Mouse (Mus musculus): ENCODE data around the gene Sugct. TPM values are rescaled to one million over a fixed set of nuclear protein-coding genes. Genes with fewer than 3 reads are reported as not detected.

Sugct gene
- total and polyA plus RNA-seq, 3 experiments = 1.0 to 3.0 TPM; not detected in 1

DNA sequence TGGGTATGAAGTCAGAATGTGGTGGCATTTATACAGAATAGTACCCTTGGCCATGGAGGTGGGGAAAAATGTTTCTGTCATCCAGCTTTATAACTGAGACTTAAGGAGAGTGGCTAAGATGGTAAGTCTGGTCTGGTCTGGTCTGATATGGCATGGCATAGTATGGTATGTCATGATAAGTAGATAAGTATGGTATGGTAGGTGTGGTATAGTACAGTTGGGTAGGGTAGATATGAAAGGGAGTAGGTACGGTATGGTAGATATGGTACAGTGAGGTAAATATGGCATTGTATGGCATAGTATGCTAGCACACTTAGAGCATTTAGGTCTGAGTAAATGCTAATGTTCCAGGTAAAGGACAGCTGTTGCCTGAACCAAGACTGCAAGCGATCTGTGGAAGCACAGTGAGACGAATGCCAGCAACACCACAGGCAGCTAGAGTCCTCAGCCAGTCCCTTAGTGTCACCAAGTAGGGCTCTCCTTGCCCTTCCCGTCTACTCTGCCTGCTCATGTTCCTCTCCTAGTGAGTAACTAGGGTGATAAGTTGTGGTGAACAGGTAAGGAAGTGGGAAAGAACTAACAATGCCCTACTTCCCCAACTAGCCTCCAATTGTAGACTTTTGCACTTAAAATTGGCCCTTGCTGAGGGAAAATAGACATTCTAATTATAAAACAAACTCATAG is 667.4 kb downstream of the Sugct start:
- Histone ChIP-seq H3K9me3 (replicated peaks; ENCODE audit: insufficient read depth, low read length) (no peaks in the 10 kb centered on the region), H3K4me1 (ENCODE audit: control insufficient read depth in 1 of 2, insufficient read depth in 2 of 2, low read length in 2 of 2) (no peaks in the 10 kb centered on the region), H3K79me2 (ENCODE audit: control insufficient read depth, insufficient read depth, low read length, poor library complexity) (no peaks in the 10 kb centered on the region), H3K27ac (ENCODE audit: control insufficient read depth, low read depth, low read length) (no peak overlapping the region), H3K36me3 (ENCODE audit: control insufficient read depth in 1 of 2, insufficient read depth in 2 of 2, low read length in 2 of 2) (no peaks in the 10 kb centered on the region), H3K9ac (ENCODE audit: control insufficient read depth, low read depth, low read length, poor library complexity, severe bottlenecking) (no peak overlapping the region), H3K4me3 (ENCODE audit: control insufficient read depth in 1 of 2, insufficient read depth in 1 of 2, low read depth in 2 of 2, low read length in 2 of 2) (no peak overlapping the region), H3K27me3 (ENCODE audit: control insufficient read depth in 1 of 2, insufficient read depth in 2 of 2, low read length in 2 of 2) (no peaks in the 10 kb centered on the region)
- TF ChIP-seq NRF1 (IDR thresholded peaks at IDR 0.05; ENCODE audit: insufficient read depth, low read depth, low read length, poor library complexity, severe bottlenecking) (no peak), POLR2AphosphoS5 (IDR thresholded peaks at IDR 0.05; ENCODE audit: borderline replicate concordance, low read depth, low read length) (no peak), ZKSCAN1 (IDR thresholded peaks at IDR 0.05; ENCODE audit: low read depth, low read length) (no peak), CHD1 (IDR thresholded peaks at IDR 0.05; ENCODE audit: low read depth, low read length) (no peak), ETS1 (IDR thresholded peaks at IDR 0.05; ENCODE audit: low read depth, low read length) (no peak), BHLHE40 (IDR thresholded peaks at IDR 0.05; ENCODE audit: borderline replicate concordance, low read depth, low read length) (no peak), TAL1 (IDR thresholded peaks at IDR 0.05; ENCODE audit: low read length) (no peak), POLR2A (IDR thresholded peaks at IDR 0.05; ENCODE audit: control insufficient read depth in 1 of 2, insufficient read depth in 1 of 2, low read depth in 1 of 2, low read length in 2 of 2, poor library complexity in 1 of 2) (no peak)
- no peak for DNase-seq (ENCODE audit: low read depth, low spot score)

DNA sequence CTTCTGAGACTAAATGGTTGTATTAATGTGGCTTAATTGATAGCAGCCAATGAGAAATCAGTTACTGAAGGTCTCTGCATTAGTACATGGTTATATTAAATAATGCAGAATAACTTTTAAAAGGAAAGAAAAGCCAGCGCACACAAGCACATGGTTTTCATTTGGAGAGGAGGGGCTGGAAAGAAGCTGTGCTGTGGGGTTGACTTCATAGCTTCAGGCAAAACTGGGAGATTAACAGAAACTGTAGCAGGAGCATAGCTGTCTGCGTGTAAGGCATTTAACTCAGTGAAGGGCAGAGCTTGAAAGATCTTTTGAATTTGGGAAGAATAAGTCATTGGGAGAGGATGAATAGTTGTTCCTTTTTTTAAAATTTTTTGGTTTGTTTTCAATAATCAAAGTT is 668.4 kb downstream of the Sugct start:
- H3K4me3 ChIP-seq (ENCODE audit: control insufficient read depth in 1 of 2, insufficient read depth in 1 of 2, low read depth in 2 of 2, low read length in 2 of 2) = no peak overlapping the region
- no peaks in the 10 kb centered on the region for H3K4me1 ChIP-seq (ENCODE audit: control insufficient read depth in 1 of 2, insufficient read depth in 2 of 2, low read length in 2 of 2)
- no peak overlapping the region for H3K9ac ChIP-seq (ENCODE audit: control insufficient read depth, low read depth, low read length, poor library complexity, severe bottlenecking)
- no peaks in the 10 kb centered on the region for H3K9me3 ChIP-seq (replicated peaks; ENCODE audit: insufficient read depth, low read length)
- no peaks in the 10 kb centered on the region for H3K27me3 ChIP-seq (ENCODE audit: control insufficient read depth in 1 of 2, insufficient read depth in 2 of 2, low read length in 2 of 2)
- no peak for DNase-seq (ENCODE audit: low read depth, low spot score)
- no peaks in the 10 kb centered on the region for H3K36me3 ChIP-seq (ENCODE audit: control insufficient read depth in 1 of 2, insufficient read depth in 2 of 2, low read length in 2 of 2)
- H3K79me2 ChIP-seq (ENCODE audit: control insufficient read depth, insufficient read depth, low read length, poor library complexity) = no peaks in the 10 kb centered on the region
- no peak for TF ChIP-seq ZC3H11A (IDR thresholded peaks at IDR 0.05; ENCODE audit: low read depth, low read length)
- no peak for TF ChIP-seq TCF12 (IDR thresholded peaks at IDR 0.05; ENCODE audit: low read depth, low read length)
- TF ChIP-seq ZKSCAN1 (IDR thresholded peaks at IDR 0.05; ENCODE audit: low read depth, low read length) = no peak
- no peak overlapping the region for H3K27ac ChIP-seq (ENCODE audit: control insufficient read depth, low read depth, low read length)

DNA sequence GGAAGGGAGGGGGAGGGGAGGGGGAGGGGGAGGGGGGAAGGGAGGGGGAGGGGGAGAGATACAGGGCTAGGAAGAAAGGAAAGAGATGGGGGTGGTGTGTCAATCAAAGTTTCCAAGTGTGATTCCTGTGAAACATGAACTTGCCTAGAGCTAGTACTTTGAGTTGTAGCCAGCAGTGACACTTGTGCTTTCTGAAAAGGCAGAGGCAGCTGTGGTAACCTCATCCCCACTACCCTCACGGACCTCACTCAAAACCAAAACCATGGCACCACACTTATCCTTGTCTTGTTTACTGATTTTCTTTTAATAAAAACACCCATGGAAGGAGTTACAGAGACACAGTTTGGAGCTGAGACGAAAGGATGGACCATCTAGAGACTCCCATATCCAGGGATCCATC is 698.9 kb downstream of the Sugct start:
- TF ChIP-seq JUND (IDR thresholded peaks at IDR 0.05; ENCODE audit: low read depth, low read length) = no peak
- no peak for TF ChIP-seq TCF12 (IDR thresholded peaks at IDR 0.05; ENCODE audit: low read depth, low read length)
- TF ChIP-seq ELF1 (IDR thresholded peaks at IDR 0.05; ENCODE audit: low read depth, low read length) = no peak
- TF ChIP-seq MXI1 (IDR thresholded peaks at IDR 0.05; ENCODE audit: low read depth, low read length) = no peak
- TF ChIP-seq MAZ (IDR thresholded peaks at IDR 0.05; ENCODE audit: low read depth, low read length) = no peak
- TF ChIP-seq TBP (IDR thresholded peaks at IDR 0.05; ENCODE audit: low read depth, low read length) = no peak
- no peak for TF ChIP-seq SIN3A (IDR thresholded peaks at IDR 0.05; ENCODE audit: low read length)
- TF ChIP-seq GATA1 (IDR thresholded peaks at IDR 0.05; ENCODE audit: low read depth, low read length) = no peak
- no peak for TF ChIP-seq POLR2AphosphoS5 (IDR thresholded peaks at IDR 0.05; ENCODE audit: borderline replicate concordance, low read depth, low read length)
- no peak for TF ChIP-seq CTCF (IDR thresholded peaks at IDR 0.05 in 2 of 3, conservative IDR thresholded peaks at IDR 0.05 in 1 of 3; ENCODE audit: control insufficient read depth in 1 of 3, insufficient read depth in 1 of 3, low read depth in 2 of 3, low read length in 3 of 3, poor library complexity in 1 of 3, severe bottlenecking in 1 of 3)
- no peak for TF ChIP-seq E2F4 (IDR thresholded peaks at IDR 0.05; ENCODE audit: borderline replicate concordance, low read depth, low read length)
- TF ChIP-seq CHD2 (IDR thresholded peaks at IDR 0.05; ENCODE audit: low read length) = no peak
- TF ChIP-seq ZMIZ1 (IDR thresholded peaks at IDR 0.05; ENCODE audit: low read depth, low read length) = no peak
- TF ChIP-seq KAT2A (conservative IDR thresholded peaks at IDR 0.05; ENCODE audit: low read depth, low read length) = no peak
- TF ChIP-seq NRF1 (IDR thresholded peaks at IDR 0.05; ENCODE audit: insufficient read depth, low read depth, low read length, poor library complexity, severe bottlenecking) = no peak
- TF ChIP-seq NELFE (IDR thresholded peaks at IDR 0.05; ENCODE audit: low read depth, low read length) = no peak
- Histone ChIP-seq H3K27me3 (ENCODE audit: control insufficient read depth in 1 of 2, insufficient read depth in 2 of 2, low read length in 2 of 2) (no peaks in the 10 kb centered on the region), H3K36me3 (ENCODE audit: control insufficient read depth in 1 of 2, insufficient read depth in 2 of 2, low read length in 2 of 2) (no peaks in the 10 kb centered on the region), H3K4me3 (ENCODE audit: control insufficient read depth in 1 of 2, insufficient read depth in 1 of 2, low read depth in 2 of 2, low read length in 2 of 2) (no peak overlapping the region), H3K4me1 (ENCODE audit: control insufficient read depth in 1 of 2, insufficient read depth in 2 of 2, low read length in 2 of 2) (no peaks in the 10 kb centered on the region), H3K9ac (ENCODE audit: control insufficient read depth, low read depth, low read length, poor library complexity, severe bottlenecking) (no peak overlapping the region), H3K9me3 (replicated peaks; ENCODE audit: insufficient read depth, low read length) (no peaks in the 10 kb centered on the region), H3K27ac (ENCODE audit: control insufficient read depth, low read depth, low read length) (no peak overlapping the region), H3K79me2 (ENCODE audit: control insufficient read depth, insufficient read depth, low read length, poor library complexity) (no peaks in the 10 kb centered on the region)
- no peak for DNase-seq (ENCODE audit: low read depth, low spot score)
